Mouse (Mus musculus): ENCODE measurements around the gene Apba2.

- no peak for TF ChIP-seq CTCF (IDR thresholded peaks at IDR 0.05; ENCODE audit: extremely low read depth, insufficient read depth, low read length)
- no peak for TF ChIP-seq POLR2A (IDR thresholded peaks at IDR 0.05; ENCODE audit: extremely low read depth, insufficient read depth, low read length)
These were observed 45.3 kb downstream of the Apba2 start for GRCm38 (mm10) chr7:64546801-64547200.
